Mouse (Mus musculus) heart, embryonic 15.5 days (tissue): Measurements from ENCODE around the gene Myrf. TPM values are rescaled to one million over a fixed set of nuclear protein-coding genes. Genes with fewer than 3 reads are reported as not detected.

Experiments
- ATAC-seq: fragments of 200-750 bp; cut with Nextera tagmentation; replicated peaks from 2 replicates; pipeline ENCODE4 v1.8.0; 2017; ENCODE audit warnings: low read depth, moderate TSS enrichment; ENCODE audit not compliant: insufficient number of reproducible peaks, insufficient read depth, low FRiP score
- H3K27ac ChIP-seq: fragments of 300-500 bp; sonication (generic); 2 replicates; pipeline ENCODE4 v1.5.1; 2015; ENCODE audit warnings: mild to moderate bottlenecking, inconsistent platforms
- H3K27me3 ChIP-seq: fragments of 300-500 bp; sonication (generic); 2 replicates; pipeline ENCODE4 v1.6.1; 2015; ENCODE audit warnings: inconsistent platforms
- H3K36me3 ChIP-seq: fragments of 300-500 bp; sonication (generic); 2 replicates; pipeline ENCODE4 v1.6.1; 2015; ENCODE audit warnings: mild to moderate bottlenecking, inconsistent platforms
- H3K4me1 ChIP-seq: fragments of 300-500 bp; sonication (generic); replicated peaks from 2 replicates; pipeline ENCODE4 v1.6.1; 2015; ENCODE audit warnings: inconsistent platforms
- H3K4me2 ChIP-seq: fragments of 300-500 bp; sonication (generic); 2 replicates; pipeline ENCODE4 v1.6.1; 2015; ENCODE audit warnings: inconsistent platforms, mild to moderate bottlenecking, moderate library complexity
- H3K4me3 ChIP-seq: fragments of 300-500 bp; sonication (generic); 2 replicates; pipeline ENCODE4 v1.5.1; 2015; ENCODE audit warnings: mild to moderate bottlenecking, inconsistent platforms
- H3K9ac ChIP-seq: fragments of 300-500 bp; sonication (generic); 2 replicates; pipeline ENCODE4 v1.6.1; 2015; ENCODE audit warnings: mild to moderate bottlenecking, inconsistent platforms
- H3K9me3 ChIP-seq: fragments of 300-500 bp; sonication (generic); replicated peaks from 2 replicates; pipeline ENCODE4 v1.6.1; 2016; ENCODE audit warnings: inconsistent platforms
- WGBS: fragments of 180-500 bp; shearing (Covaris S2); methylation state at CpG from one replicate; pipeline ENCODE4 v1.1.7; 2015; ENCODE audit warnings: mixed read lengths; 5-methylcytosine and 5-hydroxymethylcytosine counted together
- polyA plus RNA-seq: library from polyadenylated mRNA; unstranded; fragments of >200 nt; fragmentation: Nextera tagmentation; extraction: Ambion mirVana; gene quantifications from 2 replicates; pipeline ENCODE4 v1.2.1, GENCODE M21; 2015

Gene Myrf
- polyA plus RNA-seq, 1 experiment from 2014 or later = 4.8 TPM

- Histone ChIP-seq H3K4me1 (peaks cover 12% of the 10 kb centered on the region), H3K4me2 (peak overlapping the region; percentile 57), H3K27me3 (no peaks in the 10 kb centered on the region), H3K9me3 (no peaks in the 10 kb centered on the region), H3K27ac (no peak overlapping the region), H3K4me3 (peak overlapping the region; percentile 24), H3K36me3 (no peaks in the 10 kb centered on the region), H3K9ac (peak overlapping the region; percentile 2; the same call in 1 of the 2 replicates)
- 19% methylated on average over 26 of the region's 26 CpGs for WGBS
- ATAC-seq = no peak
These were observed 15.7 kb downstream of the Myrf start for GRCm38 (mm10) chr19:10224637-10225453.

DNA sequence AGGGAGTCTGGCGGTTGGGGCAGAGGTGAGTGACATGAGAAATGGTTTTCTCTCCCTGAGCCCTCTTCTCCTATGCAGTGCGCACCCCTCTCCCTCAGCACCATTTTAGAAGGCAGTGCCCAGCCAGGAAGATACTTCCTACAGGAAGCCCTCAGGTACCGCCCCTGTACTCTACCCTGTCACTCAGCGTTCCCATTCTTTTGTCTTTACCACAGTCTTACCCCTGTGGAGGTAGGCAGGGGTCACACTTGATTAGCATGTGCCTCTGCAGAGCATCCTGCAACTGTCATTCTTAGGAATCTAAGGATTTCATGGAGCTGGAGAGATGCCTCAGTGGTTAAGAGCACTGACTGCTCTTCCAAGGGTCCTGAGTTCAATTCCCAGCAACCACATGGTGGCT, 17.0 kb downstream of the Myrf start:
- peaks cover 12% of the 10 kb centered on the region for H3K4me1 ChIP-seq

DNA sequence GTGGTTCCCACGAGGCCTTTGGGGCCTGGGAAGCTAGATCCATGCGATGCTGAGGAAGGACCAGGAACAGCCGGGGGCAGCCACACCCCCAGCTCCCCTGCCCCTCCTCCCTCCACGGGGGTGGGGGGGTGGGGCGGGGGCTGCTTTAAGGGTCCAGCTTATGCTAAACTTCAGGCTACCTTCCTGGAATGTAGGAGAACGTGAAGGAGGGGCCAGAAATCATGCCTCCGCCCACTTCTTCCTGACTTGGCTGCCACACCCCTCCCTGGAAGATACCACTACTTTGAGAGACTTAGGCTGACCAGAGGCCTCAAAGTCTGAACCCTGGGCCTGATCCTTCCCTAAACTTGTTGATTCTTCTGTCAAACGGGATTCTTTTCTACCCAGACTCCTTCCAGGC, 17.9 kb downstream of the Myrf start:
- no peak overlapping the region for H3K27ac ChIP-seq

More for the DNA sequence above, 17.0 kb downstream of the Myrf start:
- Histone ChIP-seq H3K27me3 (no peaks in the 10 kb centered on the region), H3K4me3 (no peak overlapping the region), H3K9ac (no peak overlapping the region), H3K27ac (no peak overlapping the region), H3K9me3 (no peaks in the 10 kb centered on the region), H3K36me3 (no peaks in the 10 kb centered on the region), H3K4me2 (no peak overlapping the region)
- WGBS = 73% methylated on average over 4 of the region's 4 CpGs
- no peak for ATAC-seq

DNA sequence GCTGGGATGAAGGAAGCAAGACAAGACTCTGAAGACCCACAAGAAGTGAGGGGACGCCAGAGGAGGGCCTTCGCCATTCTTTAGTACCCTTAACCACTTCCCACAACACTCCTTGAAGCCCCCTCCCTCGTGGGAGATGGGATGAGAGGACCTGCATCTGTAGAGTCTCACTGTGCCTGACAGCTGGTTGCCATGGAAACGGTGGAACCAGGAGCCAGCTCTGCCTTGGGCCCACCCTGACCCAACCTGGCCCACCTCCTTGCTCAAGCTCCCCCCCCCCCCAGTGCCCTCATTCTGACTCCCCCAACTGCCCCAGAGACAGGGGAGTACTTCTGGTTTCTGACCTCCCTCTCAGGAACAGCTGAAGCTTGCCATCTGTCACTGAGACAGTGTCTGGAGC, 19.0 kb downstream of the Myrf start:
- H3K27ac ChIP-seq = no peak overlapping the region
- 37% methylated on average over 4 of the region's 4 CpGs for whole genome bisulfite sequencing
- no peak for ATAC-seq
- no peak overlapping the region for H3K4me2 ChIP-seq
- no peak overlapping the region for H3K9ac ChIP-seq
- no peaks in the 10 kb centered on the region for H3K9me3 ChIP-seq
- no peak overlapping the region for H3K4me3 ChIP-seq
- no peaks in the 10 kb centered on the region for H3K36me3 ChIP-seq
- H3K27me3 ChIP-seq = no peaks in the 10 kb centered on the region
- H3K4me1 ChIP-seq = peaks cover 12% of the 10 kb centered on the region

More for the DNA sequence above, 17.9 kb downstream of the Myrf start:
- no peaks in the 10 kb centered on the region for H3K9me3 ChIP-seq
- H3K36me3 ChIP-seq = no peaks in the 10 kb centered on the region
- 35% methylated on average over 8 of the region's 8 CpGs for WGBS
- no peak overlapping the region for H3K4me3 ChIP-seq
- no peak for ATAC-seq
- peaks cover 12% of the 10 kb centered on the region for H3K4me1 ChIP-seq
- no peak overlapping the region for H3K9ac ChIP-seq
- no peaks in the 10 kb centered on the region for H3K27me3 ChIP-seq
- H3K4me2 ChIP-seq = no peak overlapping the region

DNA sequence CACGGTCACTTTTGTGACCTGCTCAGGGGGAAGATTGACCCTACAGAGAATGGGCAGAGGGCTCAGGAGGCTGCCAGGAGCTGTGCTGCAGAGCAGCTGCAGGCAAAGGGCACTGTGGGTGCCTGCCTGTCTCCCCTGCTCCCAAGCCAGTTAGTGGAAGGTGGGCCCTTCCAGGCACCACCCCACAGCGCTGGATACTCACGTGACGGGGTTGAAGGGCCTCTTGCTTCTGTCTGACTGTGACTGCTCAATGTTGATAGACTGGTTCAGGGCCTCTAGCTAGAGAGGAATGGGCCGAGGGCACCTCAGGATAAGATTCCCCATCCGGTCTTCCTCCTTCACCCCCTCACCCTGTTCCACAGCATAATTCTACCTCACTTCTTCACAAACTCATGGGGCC, 21.0 kb downstream of the Myrf start:
- Histone ChIP-seq H3K27ac (no peak overlapping the region), H3K4me3 (no peak overlapping the region), H3K4me1 (peaks cover under 1% of the 10 kb centered on the region), H3K36me3 (no peaks in the 10 kb centered on the region), H3K9ac (no peak overlapping the region), H3K9me3 (no peaks in the 10 kb centered on the region), H3K27me3 (no peaks in the 10 kb centered on the region), H3K4me2 (no peak overlapping the region)
- ATAC-seq = no peak
- WGBS = 59% methylated on average over 6 of the region's 6 CpGs

DNA sequence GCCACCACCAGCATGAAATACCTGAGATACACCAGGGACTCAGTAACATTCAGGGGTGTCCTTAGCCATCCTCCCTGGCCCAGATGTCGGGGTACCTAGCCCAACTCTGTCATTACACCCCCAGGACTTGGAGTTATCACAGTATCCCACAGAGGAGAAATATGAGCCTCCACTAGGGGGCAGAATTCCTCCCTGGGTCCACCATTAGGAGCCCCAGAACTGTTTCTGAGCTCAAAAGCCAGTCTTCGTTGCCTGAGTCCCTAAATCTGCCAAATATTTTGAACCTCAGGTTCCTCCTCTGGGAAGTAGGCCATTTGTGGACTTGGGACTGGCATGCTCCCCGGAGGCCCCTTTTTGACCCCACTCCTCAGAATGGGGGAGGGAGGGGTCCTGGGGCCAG, 21.4 kb downstream of the Myrf start:
- ATAC-seq = no peak
- no peaks in the 10 kb centered on the region for H3K27me3 ChIP-seq
- no peak overlapping the region for H3K4me3 ChIP-seq
- no peak overlapping the region for H3K4me2 ChIP-seq
- no peaks in the 10 kb centered on the region for H3K9me3 ChIP-seq
- no peaks in the 10 kb centered on the region for H3K36me3 ChIP-seq
- H3K27ac ChIP-seq = no peak overlapping the region
- 51% methylated on average over 3 of the region's 3 CpGs for WGBS
- no peaks in the 10 kb centered on the region; the same call in 1 of the 2 replicates for H3K4me1 ChIP-seq
- H3K9ac ChIP-seq = no peak overlapping the region

DNA sequence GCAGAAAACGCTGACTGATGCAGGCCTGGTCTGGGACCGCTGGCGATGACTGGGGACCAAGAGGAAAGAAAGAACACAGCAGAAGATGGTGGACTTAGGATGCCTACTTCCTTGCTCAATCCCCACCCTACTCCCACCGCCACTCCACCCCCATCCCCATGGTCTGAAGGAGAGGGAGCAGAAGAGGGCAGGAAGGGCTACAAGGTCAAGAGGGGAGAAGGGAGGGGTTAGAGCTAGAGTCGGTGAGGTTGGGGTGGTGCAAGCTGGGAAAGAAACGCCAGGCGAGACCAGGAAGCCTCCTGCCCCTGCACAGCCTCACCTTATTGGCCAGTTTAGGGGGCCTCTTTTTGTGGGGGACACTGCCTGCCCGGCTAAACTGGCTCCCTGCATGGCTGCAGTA, 24.4 kb downstream of the Myrf start:
- H3K9me3 ChIP-seq = no peaks in the 10 kb centered on the region
- H3K4me3 ChIP-seq = no peak overlapping the region
- H3K9ac ChIP-seq = no peak overlapping the region
- no peak overlapping the region for H3K4me2 ChIP-seq
- H3K4me1 ChIP-seq = no peaks in the 10 kb centered on the region; the same call in 1 of the 2 replicates
- WGBS = 73% methylated on average over 8 of the region's 8 CpGs
- peaks cover 9% of the 10 kb centered on the region; the same call in 1 of the 2 replicates for H3K36me3 ChIP-seq
- no peaks in the 10 kb centered on the region for H3K27me3 ChIP-seq
- H3K27ac ChIP-seq = no peak overlapping the region
- ATAC-seq = no peak

DNA sequence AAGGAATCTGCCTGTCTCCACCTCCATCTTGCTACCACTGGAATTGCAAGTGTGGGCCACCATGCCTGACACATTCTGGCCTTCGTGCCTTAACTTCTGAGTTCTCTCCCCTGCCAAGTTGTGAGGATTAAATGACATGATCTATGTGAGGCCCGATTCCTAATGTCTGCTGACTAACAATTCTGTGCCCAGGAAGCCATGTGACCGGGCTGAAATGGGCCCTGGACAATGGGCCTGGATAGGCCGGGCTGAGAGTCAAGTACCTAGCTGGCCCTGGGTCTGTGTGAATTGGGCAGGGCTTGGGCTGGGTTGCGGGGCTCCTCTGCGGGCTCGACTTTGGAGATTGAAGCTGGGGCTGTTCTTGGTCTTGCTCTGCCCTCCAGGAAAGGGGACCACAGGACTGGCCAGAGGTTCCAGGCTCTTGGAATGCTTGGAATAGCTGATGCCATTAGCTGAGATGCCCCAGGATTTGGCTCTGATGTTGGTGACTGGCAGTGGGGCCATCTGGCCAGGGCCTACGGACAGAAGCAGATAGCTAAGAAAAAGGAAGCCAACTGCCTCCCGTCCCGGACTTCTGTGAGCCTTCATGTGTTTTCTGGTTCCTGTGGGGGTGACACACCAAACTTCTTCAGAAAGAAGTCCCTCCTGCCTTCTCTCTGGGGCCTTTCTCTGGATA, 26.6 kb downstream of the Myrf start:
- Histone ChIP-seq H3K4me2 (no peak overlapping the region), H3K4me1 (no peaks in the 10 kb centered on the region), H3K36me3 (peaks cover 14% of the 10 kb centered on the region), H3K9me3 (no peaks in the 10 kb centered on the region), H3K4me3 (no peak overlapping the region), H3K27ac (no peak overlapping the region), H3K27me3 (no peaks in the 10 kb centered on the region), H3K9ac (no peak overlapping the region)
- WGBS = 82% methylated on average over 10 of the region's 10 CpGs
- ATAC-seq = no peak

DNA sequence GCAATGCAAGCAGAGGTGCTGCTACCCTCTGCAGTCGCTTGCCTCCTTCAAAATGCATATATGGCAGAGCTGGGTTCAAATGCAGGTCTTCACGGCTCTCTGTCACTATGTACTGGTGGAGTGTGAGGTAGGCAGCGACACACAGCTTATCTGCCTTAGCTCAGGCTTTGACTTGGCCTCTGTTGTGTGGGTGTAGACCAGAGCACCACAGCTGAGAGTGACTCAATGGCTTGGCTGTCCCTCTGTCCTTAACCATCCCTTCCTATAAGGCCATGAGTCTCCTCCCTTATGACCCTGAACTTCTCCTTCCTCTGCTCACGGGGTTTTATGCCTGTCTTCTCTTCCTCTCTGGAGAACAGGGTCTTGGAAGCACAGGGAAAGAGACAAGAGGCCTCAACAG, 29.7 kb downstream of the Myrf start:
- Histone ChIP-seq H3K4me3 (no peak overlapping the region), H3K27ac (no peak overlapping the region), H3K27me3 (no peaks in the 10 kb centered on the region), H3K9ac (no peak overlapping the region), H3K4me2 (no peak overlapping the region), H3K9me3 (no peaks in the 10 kb centered on the region), H3K4me1 (no peaks in the 10 kb centered on the region), H3K36me3 (peaks cover 30% of the 10 kb centered on the region)
- 79% methylated on average over 4 of the region's 4 CpGs for WGBS
- no peak for ATAC-seq

DNA sequence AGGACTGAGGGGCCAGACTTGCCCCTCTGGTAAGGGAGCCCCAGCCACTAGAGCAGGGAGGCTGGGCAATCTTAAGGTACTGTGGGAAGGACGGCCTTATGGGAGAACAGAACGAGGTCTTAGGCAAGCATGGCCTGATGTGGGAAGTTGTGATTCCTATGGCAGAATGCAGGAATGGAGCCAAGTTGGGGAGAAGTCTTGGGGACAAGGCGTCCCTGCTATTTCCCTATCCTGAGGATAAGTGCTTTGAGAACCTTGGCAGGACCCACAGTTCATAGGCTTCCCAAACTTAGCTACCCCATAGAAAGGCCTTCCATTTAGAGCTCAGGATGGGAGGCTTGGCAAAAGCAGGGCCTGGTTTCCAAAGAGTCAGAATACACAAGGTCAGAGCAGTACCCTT, 31.7 kb downstream of the Myrf start:
- Histone ChIP-seq H3K27me3 (no peaks in the 10 kb centered on the region), H3K4me2 (no peak overlapping the region), H3K4me3 (no peak overlapping the region), H3K27ac (no peak overlapping the region), H3K36me3 (peaks cover 30% of the 10 kb centered on the region), H3K4me1 (peaks cover 7% of the 10 kb centered on the region), H3K9ac (no peak overlapping the region), H3K9me3 (no peaks in the 10 kb centered on the region)
- 77% methylated on average over 3 of the region's 3 CpGs for WGBS
- no peak for ATAC-seq

- H3K27ac ChIP-seq = peak overlapping the region; percentile 84; the same call in 1 of the 2 replicates
- WGBS = 63% methylated on average over 6 of the region's 6 CpGs
- no peaks in the 10 kb centered on the region for H3K9me3 ChIP-seq
- no peaks in the 10 kb centered on the region for H3K27me3 ChIP-seq
- H3K36me3 ChIP-seq = peaks cover 35% of the 10 kb centered on the region
- peak overlapping the region; percentile 82 for H3K4me3 ChIP-seq
- H3K4me2 ChIP-seq = peak overlapping the region; percentile 77
- H3K9ac ChIP-seq = no peak overlapping the region
- no peak for ATAC-seq
- peaks cover 15% of the 10 kb centered on the region for H3K4me1 ChIP-seq
These were observed 35.5 kb downstream of the Myrf start for GRCm38 (mm10) chr19:10205051-10205450.
